Mouse (Mus musculus): ENCODE results near the gene Gstm3. TPM values are rescaled to one million over a fixed set of nuclear protein-coding genes. Genes with fewer than 3 reads are reported as not detected.

Gene Gstm3
- not detected for total RNA-seq (2023)

GRCm38 (mm10) chr3:107968724-107969395 lies at the start of gene Gstm3:
Gstm3 (minus strand) TSS chr3:107969283.

DNA sequence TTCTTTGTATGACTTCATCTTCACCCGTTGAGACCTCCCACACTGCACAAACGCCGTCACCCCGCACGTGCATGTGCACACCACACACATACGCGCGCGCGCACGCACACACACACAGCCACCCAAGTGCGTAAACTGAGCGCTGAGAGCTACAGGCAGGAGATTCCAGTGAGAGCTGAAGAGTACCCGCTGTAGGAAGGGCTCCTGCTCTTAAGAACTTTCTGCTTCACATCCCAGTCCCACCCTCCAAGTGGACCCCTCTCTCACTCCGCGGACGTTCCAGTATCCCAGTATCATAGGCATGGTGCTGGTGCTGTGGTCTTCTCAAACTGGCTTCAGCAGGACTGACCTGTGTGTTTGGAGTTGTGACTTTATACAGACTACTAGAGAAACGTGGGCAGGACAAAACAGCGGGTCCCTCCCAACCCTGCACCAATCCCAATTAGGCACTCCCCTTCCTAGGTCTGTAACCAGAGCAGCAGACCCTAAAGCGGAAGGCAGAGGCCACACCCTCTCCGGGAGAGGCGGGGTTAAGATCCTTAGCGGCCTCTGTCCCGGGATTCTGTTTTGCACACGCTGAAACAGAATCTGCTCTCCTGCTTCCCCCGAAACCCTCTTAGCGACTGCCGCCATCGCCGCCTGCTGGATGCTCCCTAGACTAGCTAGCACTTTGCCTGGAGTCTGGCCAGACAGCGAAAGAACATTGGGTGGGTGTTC lies 48.5 kb upstream of the Gstm3 start, which contains the start of gene Gstm1:
Gene Gstm1, minus strand, starts transcription at position 501 of the 717 bp plus-strand sequence.

GRCm38 (mm10) chr3:107986041-107986562 lies 17.0 kb upstream of the Gstm3 start, which contains the start of gene Gstm2:
Gstm2 (minus strand) TSS chr3:107986453.

GRCm38 (mm10) chr3:107943239-107943990 lies 25.7 kb downstream of the Gstm3 start, which contains the start of gene Gstm6:
Gstm6 (minus strand) TSS chr3:107943749.

DNA sequence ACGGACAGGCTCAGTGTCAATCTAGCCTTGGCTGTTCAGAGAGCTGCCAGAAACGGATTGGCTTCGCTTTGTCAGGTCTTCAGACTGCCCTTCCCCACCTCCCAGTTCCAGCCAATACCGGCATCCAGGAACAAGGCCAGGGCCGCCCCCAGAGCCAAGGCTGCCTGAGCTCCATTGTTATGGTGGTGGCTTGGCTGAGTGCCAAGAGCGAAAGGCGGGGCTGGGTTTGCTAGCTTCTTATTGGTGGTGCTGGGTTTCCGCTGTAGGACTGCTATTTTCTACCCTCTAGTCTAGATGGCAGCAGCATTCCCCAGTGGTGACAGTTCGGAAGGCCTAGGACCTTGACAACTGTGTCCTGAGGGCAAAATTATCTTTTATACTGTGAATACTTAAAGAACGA lies 37.4 kb downstream of the Gstm3 start, which contains the start of gene Gstm7:
Gene Gstm7, minus strand, starts transcription at position 148 of the 400 bp plus-strand sequence.

Other genes with a start within 250 kb of the Gstm3 start
- 3.1 TPM for gene Csf1, start 208.8 kb downstream of the Gstm3 start, total RNA-seq (2023)
- gene Eps8l3, start 92.1 kb downstream of the Gstm3 start, total RNA-seq (2023): not detected
- not detected for gene Gstm5, start 73.5 kb downstream of the Gstm3 start, total RNA-seq (2023)
- 2.4 TPM for gene Gstm7, start 37.5 kb downstream of the Gstm3 start, total RNA-seq (2023)
- not detected for gene Gstm6, start 25.5 kb downstream of the Gstm3 start, total RNA-seq (2023)
- gene Gstm2, start 17.2 kb upstream of the Gstm3 start, total RNA-seq (2023): not detected
- gene Gstm1, start 48.7 kb upstream of the Gstm3 start, total RNA-seq (2023): 10.5 TPM
- 2.9 TPM for gene Gstm4, start 75.6 kb upstream of the Gstm3 start, total RNA-seq (2023)
- gene Ampd2, start 117.4 kb upstream of the Gstm3 start, total RNA-seq (2023): 32.4 TPM
- not detected for gene Gnat2, start 123.5 kb upstream of the Gstm3 start, total RNA-seq (2023)
- gene Gnai3, start 176.9 kb upstream of the Gstm3 start, total RNA-seq (2023): 77.8 TPM
- not detected for gene Gpr61, start 185.6 kb upstream of the Gstm3 start, total RNA-seq (2023)
- gene Amigo1, start 217.1 kb upstream of the Gstm3 start, total RNA-seq (2023): 3.4 TPM
- 25.2 TPM for gene Cyb561d1, start 231.9 kb upstream of the Gstm3 start, total RNA-seq (2023)
- gene Atxn7l2, start 241.7 kb upstream of the Gstm3 start, total RNA-seq (2023): 38.6 TPM